In genomic region chr19:53032647-53033046, GRCm38 (mm10) we compare ENCODE assay signal across 16 mouse cellular contexts. TPM values are rescaled to one million over a fixed set of nuclear protein-coding genes. Genes with fewer than 3 reads are reported as not detected.
DNase-seq lines count a peak whose midpoint lies in the region; ATAC-seq and TF ChIP-seq lines count a peak whose summit lies in the region.
"Had no signal": no experiment of that assay in that cellular context is flagged by ENCODE, and none has a peak within 500 bp of the region (broad histone marks: within the 10 kb centered on the region; RNA-seq: fewer than 3 reads in every experiment).

No protein-coding gene starts in this region.

- no peak for TF ChIP-seq CTCF in G1E (IDR thresholded peaks at IDR 0.05; ENCODE audit: low read depth, low read length)

- H3K36me3 ChIP-seq in heart, embryonic 12.5 days = peaks cover 49% of the 10 kb centered on the region
- H3K36me3 ChIP-seq in G1E (replicated peaks) = peaks cover 80% of the 10 kb centered on the region
- peaks cover 20% of the 10 kb centered on the region for H3K36me3 ChIP-seq in liver, embryonic 11.5 days (ENCODE audit: control insufficient read depth, insufficient read depth, low read length)

- ATAC-seq in heart, embryonic 12.5 days (ENCODE audit: insufficient number of reproducible peaks, low FRiP score) = no peak
- peak; percentile 47 for ATAC-seq in G1E (ENCODE audit: extremely low read depth, insufficient number of reproducible peaks, low FRiP score, poor library complexity, severe bottlenecking)
- ATAC-seq in erythroid progenitor cell, adult 5-6 weeks (replicated peaks; ENCODE audit: low FRiP score, poor library complexity, severe bottlenecking) = peak; percentile 10; the same call in 1 of the 2 replicates
- peak; percentile 68 for ATAC-seq in liver, embryonic 11.5 days (replicated peaks; ENCODE audit: low FRiP score)
- ATAC-seq: forebrain, embryonic 13.5 days had no signal

- WGBS in heart, embryonic 12.5 days = 40% methylated on average over 3 of the region's 3 CpGs
- WGBS in liver, embryonic 11.5 days = 36% methylated on average over 3 of the region's 3 CpGs

- H3K27ac ChIP-seq in heart, embryonic 12.5 days (ENCODE audit: poor library complexity, severe bottlenecking) = peak overlapping the region; percentile 33
- peak overlapping the region; percentile 94 for H3K27ac ChIP-seq in liver, embryonic 11.5 days (ENCODE audit: low read depth, low read length)
- H3K27ac ChIP-seq: embryonic facial prominence, embryonic 12.5 days; forebrain, embryonic 13.5 days; gastrocnemius, adult 2 months; lung, embryonic 15.5 days had no signal

- no peak overlapping the region for H3K9ac ChIP-seq in heart, embryonic 12.5 days
- peak overlapping the region; percentile 57 for H3K9ac ChIP-seq in liver, embryonic 11.5 days (ENCODE audit: low read depth, low read length)
- H3K9ac ChIP-seq: embryonic facial prominence, embryonic 12.5 days; forebrain, embryonic 13.5 days; lung, embryonic 15.5 days had no signal

- no peak overlapping the region for H3K4me3 ChIP-seq in heart, embryonic 12.5 days
- peak overlapping the region; percentile 71; the same call in 1 of the 2 replicates for H3K4me3 ChIP-seq in G1E (ENCODE audit: low read depth, low read length)
- no peak overlapping the region for H3K4me3 ChIP-seq in liver, embryonic 11.5 days (ENCODE audit: low read depth, low read length)
- H3K4me3 ChIP-seq: embryonic facial prominence, embryonic 12.5 days; forebrain, embryonic 13.5 days; gastrocnemius, adult 2 months; lung, embryonic 15.5 days had no signal

- H3K4me2 ChIP-seq in heart, embryonic 12.5 days = no peak overlapping the region
- H3K4me2 ChIP-seq in liver, embryonic 11.5 days = peak overlapping the region; percentile 65
- H3K4me2 ChIP-seq: embryonic facial prominence, embryonic 12.5 days; forebrain, embryonic 13.5 days; lung, embryonic 15.5 days had no signal

- H3K4me1 ChIP-seq in heart, embryonic 12.5 days (replicated peaks) = peaks cover 45% of the 10 kb centered on the region
- H3K4me1 ChIP-seq in G1E (ENCODE audit: insufficient read depth, low read depth, low read length) = peaks cover 96% of the 10 kb centered on the region
- peaks cover 56% of the 10 kb centered on the region for H3K4me1 ChIP-seq in liver, embryonic 11.5 days (replicated peaks; ENCODE audit: control insufficient read depth, insufficient read depth, low read length)

- no peaks in the 10 kb centered on the region for H3K9me3 ChIP-seq in heart, embryonic 12.5 days (replicated peaks)
- H3K9me3 ChIP-seq in G1E (replicated peaks) = no peaks in the 10 kb centered on the region
- no peaks in the 10 kb centered on the region for H3K9me3 ChIP-seq in liver, embryonic 11.5 days (ENCODE audit: control insufficient read depth, low read length)
- H3K9me3 ChIP-seq: embryonic facial prominence, embryonic 12.5 days; forebrain, embryonic 13.5 days; lung, embryonic 15.5 days had no signal

- DNase-seq in heart, postnatal 25 days (ENCODE audit: low spot score) = no peak
- peak; percentile 42 for DNase-seq in G1E (ENCODE audit: low spot score)
- DNase-seq in liver, embryonic 11.5 days (ENCODE audit: low spot score) = no peak
- DNase-seq in adrenal gland, adult 2 months = no peak
- DNase-seq in gastrocnemius, adult 8-10 months (ENCODE audit: low spot score in 2 of 2) = no peak
- DNase-seq in lung, adult 18-20 months = no peak
- DNase-seq: cerebellum, postnatal 36 days; heart, postnatal 36 days; right cerebral cortex, adult 18-20 months; thymus, adult 18-20 months had no signal

- no peaks in the 10 kb centered on the region for H3K27me3 ChIP-seq in heart, embryonic 12.5 days (replicated peaks)
- no peaks in the 10 kb centered on the region for H3K27me3 ChIP-seq in G1E (ENCODE audit: insufficient read depth, low read length)
- H3K27me3 ChIP-seq in liver, embryonic 11.5 days (replicated peaks; ENCODE audit: control insufficient read depth, insufficient read depth, low read length) = no peaks in the 10 kb centered on the region
- H3K27me3 ChIP-seq: embryonic facial prominence, embryonic 12.5 days; forebrain, embryonic 13.5 days; lung, embryonic 15.5 days had no signal

- intact Hi-C loops in heart, postnatal 25 days (cut with DNase I) = no loop called here

RNA-seq across cellular contexts. Expression of gene Xpnpep1, which starts 7.4 kb away (rescaled TPM):
- 191 TPM in 2 replicates for polyA plus RNA-seq in heart, embryonic 12.5 days (2016; fragmentation: Nextera tagmentation; extraction: Ambion mirVana)
- total RNA-seq in heart, postnatal 25 days (2021) = 10 to 100 TPM; 80.0 to 90.6 TPM
- total RNA-seq in G1E (2014; fragmentation: Nextera tagmentation) (177 and 180 TPM in 2 replicates), G1E (2017) (308 and 385 TPM in 2 replicates)
- polyA plus RNA-seq in G1E (2012) = 135 and 219 TPM in 2 replicates
- total RNA-seq in erythroid progenitor cell, adult 5-6 weeks (2015; ENCODE audit: low replicate concordance) = 36.4 and 45.7 TPM in 2 replicates
- total RNA-seq in erythroid progenitor cell, adult 5-6 weeks (2017; ENCODE audit: low replicate concordance) = 27.3 and 49.2 TPM in 2 replicates
- 180 and 196 TPM in 2 replicates for polyA plus RNA-seq in liver, embryonic 11.5 days (2014; fragmentation: Nextera tagmentation; extraction: Ambion mirVana)
- 10 to 100 TPM; 73.7 to 82.0 TPM for total RNA-seq in adrenal gland, adult 2 months (2021)
- polyA plus RNA-seq in adrenal gland, adult 2 months (2012; rRNA removed) = 41.6 and 47.4 TPM in 2 replicates
- 10 to 100 TPM; 37.7 to 45.2 (median 39.7) TPM for total RNA-seq in gastrocnemius, adult 8-10 months (2022)
